Mouse (Mus musculus): ENCODE results near the gene Olfr1288. TPM values are rescaled to one million over a fixed set of nuclear protein-coding genes. Genes with fewer than 3 reads are reported as not detected.

The Olfr1288 gene
- total and polyA plus RNA-seq, 2 experiments from 2014 or later = not detected

GRCm38 (mm10) chr2:111524903-111525302, 51.0 kb downstream of the Olfr1288 start, which contains the start of gene Olfr1293-ps:
Gene Olfr1293-ps, plus strand, starts transcription at chr2:111525203.
- no peaks in the 10 kb centered on the region for H3K27me3 ChIP-seq (ENCODE audit: insufficient read depth, low read length)
- no peak for DNase-seq (ENCODE audit: low spot score)
- no peak within 1 kb of the TSS for H3K27ac ChIP-seq (ENCODE audit: low read depth, low read length)
- WGBS = 95% methylated on average over 1 of the region's 1 CpGs
- H3K4me1 ChIP-seq (ENCODE audit: insufficient read depth, low read length) = no peaks in the 10 kb centered on the region
- H3K36me3 ChIP-seq (ENCODE audit: insufficient read depth, low read length) = no peaks in the 10 kb centered on the region
- H3K4me2 ChIP-seq (ENCODE audit: low read depth, low read length, poor library complexity, severe bottlenecking) = no peak within 1 kb of the TSS
- H3K9me3 ChIP-seq (ENCODE audit: low read length) = no peaks in the 10 kb centered on the region
- H3K4me3 ChIP-seq (ENCODE audit: low read depth, low read length) = no peak within 1 kb of the TSS
- TF ChIP-seq CTCF (IDR thresholded peaks at IDR 0.05) = no peak
- ATAC-seq (ENCODE audit: low FRiP score) = no peak
- no peak within 1 kb of the TSS for H3K9ac ChIP-seq (replicated peaks; ENCODE audit: low read length, poor library complexity, severe bottlenecking)

Other genes with a start within 250 kb of the Olfr1288 start
- not detected in 2 replicates for gene 4930430A15Rik, start 244.5 kb upstream of the Olfr1288 start, total RNA-seq (2014; rRNA removed)
- not detected in 2 replicates for gene 4930430A15Rik, start 244.5 kb upstream of the Olfr1288 start, polyA plus RNA-seq (2015; fragmentation: Nextera tagmentation; extraction: Ambion mirVana)
- gene Olfr1275, start 238.8 kb upstream of the Olfr1288 start, total RNA-seq (2014; rRNA removed) = not detected in 2 replicates
- not detected in 2 replicates for gene Olfr1275, start 238.8 kb upstream of the Olfr1288 start, polyA plus RNA-seq (2015; fragmentation: Nextera tagmentation; extraction: Ambion mirVana)
- gene Olfr1276, start 219.6 kb upstream of the Olfr1288 start, total RNA-seq (2014; rRNA removed) = not detected in 2 replicates
- gene Olfr1276, start 219.6 kb upstream of the Olfr1288 start, polyA plus RNA-seq (2015; fragmentation: Nextera tagmentation; extraction: Ambion mirVana) = not detected in 2 replicates
- gene Olfr1277, start 200.0 kb upstream of the Olfr1288 start, total RNA-seq (2014; rRNA removed) = not detected in 2 replicates
- gene Olfr1277, start 200.0 kb upstream of the Olfr1288 start, polyA plus RNA-seq (2015; fragmentation: Nextera tagmentation; extraction: Ambion mirVana) = not detected in 2 replicates
- not detected in 2 replicates for gene Olfr1278, start 184.0 kb upstream of the Olfr1288 start, total RNA-seq (2014; rRNA removed)
- gene Olfr1278, start 184.0 kb upstream of the Olfr1288 start, polyA plus RNA-seq (2015; fragmentation: Nextera tagmentation; extraction: Ambion mirVana) = not detected in 2 replicates
- not detected in 2 replicates for gene Olfr1279, start 173.5 kb upstream of the Olfr1288 start, total RNA-seq (2014; rRNA removed)
- gene Olfr1279, start 173.5 kb upstream of the Olfr1288 start, polyA plus RNA-seq (2015; fragmentation: Nextera tagmentation; extraction: Ambion mirVana) = not detected in 2 replicates
- not detected in 2 replicates for gene Olfr1280, start 160.1 kb upstream of the Olfr1288 start, total RNA-seq (2014; rRNA removed)
- gene Olfr1280, start 160.1 kb upstream of the Olfr1288 start, polyA plus RNA-seq (2015; fragmentation: Nextera tagmentation; extraction: Ambion mirVana) = not detected in 2 replicates
- gene Olfr1281, start 147.6 kb upstream of the Olfr1288 start, total RNA-seq (2014; rRNA removed) = not detected in 2 replicates
- gene Olfr1281, start 147.6 kb upstream of the Olfr1288 start, polyA plus RNA-seq (2015; fragmentation: Nextera tagmentation; extraction: Ambion mirVana) = not detected in 2 replicates
- not detected in 2 replicates for gene Olfr1282, start 138.0 kb upstream of the Olfr1288 start, total RNA-seq (2014; rRNA removed)
- gene Olfr1282, start 138.0 kb upstream of the Olfr1288 start, polyA plus RNA-seq (2015; fragmentation: Nextera tagmentation; extraction: Ambion mirVana) = not detected in 2 replicates
- not detected in 2 replicates for gene Olfr1283, start 107.3 kb upstream of the Olfr1288 start, total RNA-seq (2014; rRNA removed)
- not detected in 2 replicates for gene Olfr1283, start 107.3 kb upstream of the Olfr1288 start, polyA plus RNA-seq (2015; fragmentation: Nextera tagmentation; extraction: Ambion mirVana)
- gene Olfr1284, start 98.6 kb upstream of the Olfr1288 start, total RNA-seq (2014; rRNA removed) = not detected in 2 replicates
- gene Olfr1284, start 98.6 kb upstream of the Olfr1288 start, polyA plus RNA-seq (2015; fragmentation: Nextera tagmentation; extraction: Ambion mirVana) = not detected in 2 replicates
- gene Olfr1286, start 51.0 kb upstream of the Olfr1288 start, total RNA-seq (2014; rRNA removed) = not detected in 2 replicates
- not detected in 2 replicates for gene Olfr1286, start 51.0 kb upstream of the Olfr1288 start, polyA plus RNA-seq (2015; fragmentation: Nextera tagmentation; extraction: Ambion mirVana)
- gene Olfr1287, start 25.0 kb upstream of the Olfr1288 start, total RNA-seq (2014; rRNA removed) = not detected in 2 replicates
- not detected in 2 replicates for gene Olfr1287, start 25.0 kb upstream of the Olfr1288 start, polyA plus RNA-seq (2015; fragmentation: Nextera tagmentation; extraction: Ambion mirVana)
- not detected in 2 replicates for gene Olfr1289, start 6.7 kb downstream of the Olfr1288 start, total RNA-seq (2014; rRNA removed)
- not detected in 2 replicates for gene Olfr1289, start 6.7 kb downstream of the Olfr1288 start, polyA plus RNA-seq (2015; fragmentation: Nextera tagmentation; extraction: Ambion mirVana)
- gene Olfr1290, start 19.7 kb downstream of the Olfr1288 start, total RNA-seq (2014; rRNA removed) = not detected in 2 replicates
- gene Olfr1290, start 19.7 kb downstream of the Olfr1288 start, polyA plus RNA-seq (2015; fragmentation: Nextera tagmentation; extraction: Ambion mirVana) = not detected in 2 replicates
- gene Olfr1291-ps1, start 23.1 kb downstream of the Olfr1288 start, total RNA-seq (2014; rRNA removed) = not detected in 2 replicates
- not detected in 2 replicates for gene Olfr1291-ps1, start 23.1 kb downstream of the Olfr1288 start, polyA plus RNA-seq (2015; fragmentation: Nextera tagmentation; extraction: Ambion mirVana)
- not detected in 2 replicates for gene Olfr1293-ps, start 51.1 kb downstream of the Olfr1288 start, total RNA-seq (2014; rRNA removed)
- gene Olfr1293-ps, start 51.1 kb downstream of the Olfr1288 start, polyA plus RNA-seq (2015; fragmentation: Nextera tagmentation; extraction: Ambion mirVana) = not detected in 2 replicates
- gene Olfr1294, start 66.2 kb downstream of the Olfr1288 start, total RNA-seq (2014; rRNA removed) = not detected in 2 replicates
- not detected in 2 replicates for gene Olfr1294, start 66.2 kb downstream of the Olfr1288 start, polyA plus RNA-seq (2015; fragmentation: Nextera tagmentation; extraction: Ambion mirVana)
- not detected in 2 replicates for gene Olfr1295, start 95.6 kb downstream of the Olfr1288 start, total RNA-seq (2014; rRNA removed)
- gene Olfr1295, start 95.6 kb downstream of the Olfr1288 start, polyA plus RNA-seq (2015; fragmentation: Nextera tagmentation; extraction: Ambion mirVana) = not detected in 2 replicates
- gene Olfr1297, start 152.4 kb downstream of the Olfr1288 start, total RNA-seq (2014; rRNA removed) = not detected in 2 replicates
- gene Olfr1297, start 152.4 kb downstream of the Olfr1288 start, polyA plus RNA-seq (2015; fragmentation: Nextera tagmentation; extraction: Ambion mirVana) = not detected in 2 replicates
- not detected in 2 replicates for gene Olfr1298, start 175.1 kb downstream of the Olfr1288 start, total RNA-seq (2014; rRNA removed)
- gene Olfr1298, start 175.1 kb downstream of the Olfr1288 start, polyA plus RNA-seq (2015; fragmentation: Nextera tagmentation; extraction: Ambion mirVana) = not detected in 2 replicates
- gene Olfr1299, start 187.3 kb downstream of the Olfr1288 start, total RNA-seq (2014; rRNA removed) = not detected in 2 replicates
- not detected in 2 replicates for gene Olfr1299, start 187.3 kb downstream of the Olfr1288 start, polyA plus RNA-seq (2015; fragmentation: Nextera tagmentation; extraction: Ambion mirVana)

All from midbrain, postnatal 0 days (tissue).